Mouse (Mus musculus) thymus, postnatal 0 days (tissue): ENCODE data around the gene Frmd6. TPM values are rescaled to one million over a fixed set of nuclear protein-coding genes. Genes with fewer than 3 reads are reported as not detected.

Experiments
- DNase-seq: peaks from one replicate; pipeline ENCODE4 v3.0.0-alpha.2; 2015; ENCODE audit warnings: low spot score
- polyA plus RNA-seq: library from polyadenylated mRNA; unstranded; fragments of >200 nt; fragmentation: Nextera tagmentation; extraction: Ambion mirVana; gene quantifications from 2 replicates; pipeline ENCODE4 v1.2.1, GENCODE M21; 2015

Frmd6 gene
- polyA plus RNA-seq, 1 experiment from 2014 or later, result 20.1 TPM

- DNase-seq, result no peak
Observed at GRCm38 (mm10) chr12:70807975-70808374, 17.3 kb upstream of the Frmd6 start.

GRCm38 (mm10) chr12:70809957-70810356, 15.4 kb upstream of the Frmd6 start:
- DNase-seq, result no peak

GRCm38 (mm10) chr12:70811772-70812171, 13.5 kb upstream of the Frmd6 start:
- no peak for DNase-seq

- no peak for DNase-seq
Observed at GRCm38 (mm10) chr12:70812176-70812575, 13.1 kb upstream of the Frmd6 start.

- no peak for DNase-seq
Observed at GRCm38 (mm10) chr12:70812822-70813465, 12.4 kb upstream of the Frmd6 start.

GRCm38 (mm10) chr12:70816731-70817130, 8.6 kb upstream of the Frmd6 start:
- no peak for DNase-seq

GRCm38 (mm10) chr12:70824017-70824416, 1.3 kb upstream of the Frmd6 start:
- no peak for DNase-seq

GRCm38 (mm10) chr12:70825651-70826317, 470 bp downstream of the Frmd6 start:
- DNase-seq, result no peak

GRCm38 (mm10) chr12:70826318-70827072, 1.2 kb downstream of the Frmd6 start:
- DNase-seq, result peak; percentile 28

GRCm38 (mm10) chr12:70827187-70827900, 2.0 kb downstream of the Frmd6 start:
- peak; percentile 32 for DNase-seq

GRCm38 (mm10) chr12:70827901-70828271, 2.6 kb downstream of the Frmd6 start:
- no peak for DNase-seq

- DNase-seq, result no peak
Observed at GRCm38 (mm10) chr12:70830982-70831566, 5.8 kb downstream of the Frmd6 start.

GRCm38 (mm10) chr12:70832216-70832998, 7.1 kb downstream of the Frmd6 start:
- no peak for DNase-seq

GRCm38 (mm10) chr12:70833050-70833449, 7.7 kb downstream of the Frmd6 start:
- DNase-seq, result no peak

GRCm38 (mm10) chr12:70834043-70834442, 8.7 kb downstream of the Frmd6 start:
- no peak for DNase-seq

GRCm38 (mm10) chr12:70835004-70835403, 9.7 kb downstream of the Frmd6 start:
- no peak for DNase-seq

- no peak for DNase-seq
Observed at GRCm38 (mm10) chr12:70837792-70838321, 12.5 kb downstream of the Frmd6 start.

- DNase-seq, result no peak
Observed at GRCm38 (mm10) chr12:70845371-70845770, 20.1 kb downstream of the Frmd6 start.

- DNase-seq, result no peak
Observed at GRCm38 (mm10) chr12:70849024-70849423, 23.7 kb downstream of the Frmd6 start.
